Mouse (Mus musculus): ENCODE data around the gene Tatdn3.

- TF ChIP-seq POLR2A (IDR thresholded peaks at IDR 0.05; ENCODE audit: control insufficient read depth, extremely low read depth, insufficient read depth, low read length, poor library complexity) (no peak), CTCF (IDR thresholded peaks at IDR 0.05; ENCODE audit: borderline replicate concordance, control insufficient read depth, extremely low read depth, insufficient read depth, low read length, poor library complexity) (no peak)
Measured at GRCm38 (mm10) chr1:191093578-191093977, 30.8 kb upstream of the Tatdn3 start.

Measured in thymus, adult 2 months (tissue).